Mouse (Mus musculus): Measurements from ENCODE around the gene Ano3.
A peak's percentile ranks its signal among the peaks of the same experiment; 100 is the strongest.
"Not testable (repeated sequence)": the region's sequence is repeated elsewhere in the genome, so short reads cannot be mapped to it uniquely, and the experiment has no call there.

The Ano3 gene

GRCm38 (mm10) chr2:110950823-110951222 lies at the start of gene Ano3:
Ano3 (minus strand) TSS chr2:110950923.
- DNase-seq (ENCODE audit: low spot score) = not testable (repeated sequence)

- no peak for DNase-seq (ENCODE audit: low spot score)
Measured at GRCm38 (mm10) chr2:110990071-110990470, 39.3 kb upstream of the Ano3 start.

GRCm38 (mm10) chr2:110989539-110989938 lies 38.8 kb upstream of the Ano3 start:
- DNase-seq (ENCODE audit: low spot score) = no peak

GRCm38 (mm10) chr2:110985853-110986271 lies 35.1 kb upstream of the Ano3 start:
- no peak for DNase-seq (ENCODE audit: low spot score)

- DNase-seq (ENCODE audit: low spot score) = no peak
Measured at GRCm38 (mm10) chr2:110981733-110982132, 31.0 kb upstream of the Ano3 start.

GRCm38 (mm10) chr2:110979610-110980009 lies 28.9 kb upstream of the Ano3 start:
- DNase-seq (ENCODE audit: low spot score) = no peak

GRCm38 (mm10) chr2:110976871-110977270 lies 26.1 kb upstream of the Ano3 start:
- no peak for DNase-seq (ENCODE audit: low spot score)

GRCm38 (mm10) chr2:110970158-110970557 lies 19.4 kb upstream of the Ano3 start:
- DNase-seq (ENCODE audit: low spot score) = no peak

GRCm38 (mm10) chr2:110965398-110965797 lies 14.7 kb upstream of the Ano3 start:
- DNase-seq (ENCODE audit: low spot score) = no peak

- no peak for DNase-seq (ENCODE audit: low spot score)
Measured at GRCm38 (mm10) chr2:110950432-110950803, 305 bp downstream of the Ano3 start.

GRCm38 (mm10) chr2:110949679-110950431 lies 868 bp downstream of the Ano3 start:
- DNase-seq (ENCODE audit: low spot score) = peak; percentile 0

GRCm38 (mm10) chr2:110945171-110945570 lies 5.6 kb downstream of the Ano3 start:
- DNase-seq (ENCODE audit: low spot score) = no peak

GRCm38 (mm10) chr2:110935691-110936090 lies 15.0 kb downstream of the Ano3 start:
- no peak for DNase-seq (ENCODE audit: low spot score)

GRCm38 (mm10) chr2:110929126-110929525 lies 21.6 kb downstream of the Ano3 start:
- DNase-seq (ENCODE audit: low spot score) = no peak

- no peak for DNase-seq (ENCODE audit: low spot score)
Measured at GRCm38 (mm10) chr2:110909506-110909905, 41.2 kb downstream of the Ano3 start.

GRCm38 (mm10) chr2:110906473-110906872 lies 44.2 kb downstream of the Ano3 start:
- no peak for DNase-seq (ENCODE audit: low spot score)

- no peak for DNase-seq (ENCODE audit: low spot score)
Measured at GRCm38 (mm10) chr2:110896477-110897270, 54.0 kb downstream of the Ano3 start.

- DNase-seq (ENCODE audit: low spot score) = no peak
Measured at GRCm38 (mm10) chr2:110871650-110872049, 79.1 kb downstream of the Ano3 start.

GRCm38 (mm10) chr2:110865584-110865983 lies 85.1 kb downstream of the Ano3 start:
- no peak for DNase-seq (ENCODE audit: low spot score)

GRCm38 (mm10) chr2:110863376-110863775 lies 87.3 kb downstream of the Ano3 start:
- no peak for DNase-seq (ENCODE audit: low spot score)

- no peak for DNase-seq (ENCODE audit: low spot score)
Measured at GRCm38 (mm10) chr2:110839559-110840243, 111.0 kb downstream of the Ano3 start.

- no peak for DNase-seq (ENCODE audit: low spot score)
Measured at GRCm38 (mm10) chr2:110816189-110816588, 134.5 kb downstream of the Ano3 start.

GRCm38 (mm10) chr2:110814964-110815363 lies 135.8 kb downstream of the Ano3 start:
- DNase-seq (ENCODE audit: low spot score) = no peak

All from ovary, postnatal 14 days (tissue).